Mouse (Mus musculus) heart, adult 8-10 months (tissue): ENCODE results near the gene Folr1. TPM values are rescaled to one million over a fixed set of nuclear protein-coding genes. Genes with fewer than 3 reads are reported as not detected.

ENCODE experiments used
- DNase-seq: peaks from one replicate; pipeline ENCODE4 v3.0.0; 2022; ENCODE audit warnings: low spot score
- total RNA-seq, 4 experiments: library from RNA; stranded (reverse); gene quantifications; 2 replicates each; pipeline ENCODE4 v1.2.4; 2022

The Folr1 gene
- total RNA-seq, result under 1 TPM in 1 of 4 experiments, not detected in 3; 0.44 TPM

DNA sequence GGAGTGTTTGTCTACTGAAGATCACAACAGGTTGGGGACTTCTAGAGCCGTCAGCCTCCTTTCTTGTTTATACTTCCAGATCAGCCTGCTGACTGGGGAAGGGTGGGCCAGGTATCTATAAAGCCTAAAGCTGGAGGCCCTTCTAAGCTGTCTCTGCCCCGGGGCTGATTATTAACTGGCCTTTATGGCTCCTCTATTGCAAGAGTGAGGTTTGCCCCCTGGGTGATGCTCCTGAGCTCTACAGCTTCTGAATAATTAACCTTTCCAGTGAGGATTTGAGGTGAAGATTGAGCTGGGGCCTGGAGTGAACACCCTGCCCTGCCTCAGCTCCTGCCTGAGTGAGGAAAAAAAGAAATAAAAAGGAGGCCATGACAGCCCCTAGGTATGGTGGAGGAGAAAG, at the start of gene Folr1:
TSS of gene Folr1 (minus strand) at position 160 of the 400 bp plus-strand sequence.
- DNase-seq, result no peak

DNA sequence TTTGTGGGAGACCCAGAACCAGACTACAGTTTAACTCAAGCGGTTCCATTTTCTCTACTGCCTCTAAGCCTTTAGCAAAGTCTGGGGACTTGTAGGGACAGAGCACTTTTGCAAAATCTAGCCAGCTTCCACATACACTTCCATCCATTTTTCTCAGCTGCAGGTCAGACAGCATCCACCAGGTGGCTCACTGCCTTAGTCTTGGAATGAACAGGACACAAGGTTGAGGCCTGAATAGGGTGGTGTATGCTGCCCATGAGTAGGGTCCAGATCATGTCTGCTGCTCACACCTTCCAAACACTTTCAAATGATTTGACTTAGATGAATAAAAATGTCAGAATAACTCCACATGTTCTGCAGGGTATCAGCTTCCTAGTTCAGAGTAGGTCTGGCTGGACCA, 47.5 kb upstream of the Folr1 start:
- DNase-seq, result peak; percentile 47

- no peak for DNase-seq
Measured at GRCm38 (mm10) chr7:101911982-101912381, 41.4 kb upstream of the Folr1 start.

GRCm38 (mm10) chr7:101910138-101910537, 39.5 kb upstream of the Folr1 start:
- DNase-seq, result no peak

GRCm38 (mm10) chr7:101908367-101908766, 37.8 kb upstream of the Folr1 start:
- peak; percentile 47 for DNase-seq

- DNase-seq, result no peak
Measured at GRCm38 (mm10) chr7:101906696-101907095, 36.1 kb upstream of the Folr1 start.

DNA sequence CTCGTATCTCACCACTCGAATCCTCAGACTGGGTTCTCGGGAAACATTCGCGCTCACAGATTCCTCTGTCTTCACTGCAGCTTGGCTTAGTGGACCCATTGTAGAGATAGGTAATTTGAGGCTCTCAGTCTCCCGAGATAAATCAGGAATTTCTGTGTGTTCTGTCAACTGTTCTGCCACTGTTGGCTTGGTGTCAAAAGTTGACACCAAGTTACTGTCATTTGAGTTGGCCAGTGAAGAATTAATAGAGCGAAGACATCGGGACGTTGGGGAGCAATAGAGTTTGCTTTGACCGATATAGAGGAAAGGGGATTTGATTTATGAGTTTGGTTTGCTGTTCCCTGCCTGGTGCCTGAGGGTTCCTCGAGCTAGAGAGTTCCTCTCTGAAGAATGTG, 35.7 kb upstream of the Folr1 start, which contains the start of gene Tomt:
TSS of gene Tomt (minus strand) at position 73 of the 395 bp plus-strand sequence.
- DNase-seq, result no peak

GRCm38 (mm10) chr7:101905561-101906286, 35.1 kb upstream of the Folr1 start, which contains the start of gene Lamtor1:
Gene Lamtor1 (plus strand): TSS chr7:101905904.
- DNase-seq, result peak; percentile 100

DNA sequence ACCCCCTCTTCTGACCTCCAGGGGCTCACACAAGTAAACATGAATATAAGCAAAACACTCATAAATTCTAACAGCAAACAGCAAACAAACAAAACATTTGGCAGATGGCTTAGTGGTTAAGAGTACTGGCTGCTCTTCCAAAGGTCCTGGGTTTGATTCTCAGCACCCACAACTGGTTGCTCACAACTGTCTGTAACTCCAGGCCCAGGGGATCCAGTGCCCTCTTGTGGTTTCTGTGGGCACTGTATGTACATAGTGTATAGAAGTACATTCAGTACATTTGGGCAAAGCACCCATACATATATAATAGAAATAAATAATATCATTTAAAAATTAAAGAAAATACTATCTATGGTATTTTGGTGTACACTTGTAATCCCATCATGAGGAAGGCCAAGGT, 32.3 kb upstream of the Folr1 start:
- no peak for DNase-seq

GRCm38 (mm10) chr7:101901969-101902368, 31.4 kb upstream of the Folr1 start:
- no peak for DNase-seq

GRCm38 (mm10) chr7:101900331-101901097, 29.9 kb upstream of the Folr1 start:
- DNase-seq, result no peak

DNA sequence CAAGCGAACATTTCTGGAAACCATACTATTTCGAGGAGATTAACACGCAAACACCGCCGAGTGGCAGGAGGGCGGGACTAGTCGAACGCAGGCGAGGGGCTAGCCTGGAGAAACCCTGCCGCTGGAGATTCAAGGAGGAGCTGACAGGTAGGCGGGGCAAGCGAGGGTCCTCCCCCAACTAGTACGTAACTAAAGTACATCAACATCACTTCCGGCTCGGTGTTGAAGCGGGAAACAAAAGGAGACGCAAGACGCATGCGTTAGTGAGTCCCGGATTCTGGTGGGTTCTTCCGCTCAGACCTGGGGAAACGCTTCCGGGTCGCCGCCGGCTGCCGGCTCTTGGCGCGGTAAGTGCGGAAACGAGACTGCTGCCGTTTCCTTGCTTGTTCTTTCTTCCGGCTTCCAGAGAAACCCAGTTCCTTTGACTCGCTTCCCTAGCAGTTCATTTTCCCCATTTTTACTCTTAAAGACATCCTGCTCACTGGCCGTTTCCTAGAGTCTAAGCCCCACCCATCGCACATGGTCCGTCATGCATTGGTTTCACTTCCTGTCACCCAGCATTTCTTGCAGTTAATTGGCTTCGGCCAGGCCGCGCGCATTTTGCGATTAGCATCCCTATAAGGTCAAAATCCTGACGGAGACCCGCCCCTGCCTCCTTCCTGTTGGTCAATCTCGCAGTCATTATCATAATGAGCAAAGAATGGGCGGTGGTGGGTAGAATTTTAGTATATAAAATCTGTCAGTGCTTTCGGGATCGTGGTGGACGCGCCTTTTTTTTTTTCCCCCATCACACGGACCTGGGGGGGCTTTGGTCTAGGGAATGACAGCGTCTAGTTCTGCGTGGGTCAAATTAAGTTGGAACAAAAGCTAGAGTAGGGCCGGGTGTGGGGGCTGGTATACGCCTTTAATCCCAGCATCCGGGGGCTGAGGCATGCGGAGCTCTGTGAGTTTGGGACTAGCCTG, 25.8 kb upstream of the Folr1 start:
- peak; percentile 98 for DNase-seq

- DNase-seq, result no peak
Measured at GRCm38 (mm10) chr7:101895695-101896094, 25.1 kb upstream of the Folr1 start.

- DNase-seq, result no peak
Measured at GRCm38 (mm10) chr7:101888460-101888859, 17.9 kb upstream of the Folr1 start.

- no peak for DNase-seq
Measured at GRCm38 (mm10) chr7:101886274-101886673, 15.7 kb upstream of the Folr1 start.

DNA sequence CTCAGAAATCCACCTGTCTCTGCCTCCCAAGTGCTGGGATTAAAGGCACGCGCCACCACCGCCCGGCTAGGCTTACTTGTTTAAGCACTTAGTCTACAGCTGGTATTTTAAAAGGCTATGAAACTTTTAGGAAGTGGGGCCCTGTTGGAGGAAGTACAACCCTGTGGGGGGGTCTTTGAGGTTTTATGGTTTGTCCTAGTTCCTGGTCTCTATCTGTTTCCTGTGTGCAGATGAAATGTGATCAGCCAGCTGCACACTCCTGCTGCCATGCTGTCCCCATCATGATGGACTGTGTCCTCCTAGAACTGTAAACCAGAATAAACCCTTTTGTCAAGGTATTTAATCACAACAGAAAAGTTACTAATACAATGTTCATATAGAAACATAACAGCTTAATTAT, 13.6 kb upstream of the Folr1 start:
- DNase-seq, result no peak

GRCm38 (mm10) chr7:101882413-101883154, 12.0 kb upstream of the Folr1 start:
- DNase-seq, result no peak

DNA sequence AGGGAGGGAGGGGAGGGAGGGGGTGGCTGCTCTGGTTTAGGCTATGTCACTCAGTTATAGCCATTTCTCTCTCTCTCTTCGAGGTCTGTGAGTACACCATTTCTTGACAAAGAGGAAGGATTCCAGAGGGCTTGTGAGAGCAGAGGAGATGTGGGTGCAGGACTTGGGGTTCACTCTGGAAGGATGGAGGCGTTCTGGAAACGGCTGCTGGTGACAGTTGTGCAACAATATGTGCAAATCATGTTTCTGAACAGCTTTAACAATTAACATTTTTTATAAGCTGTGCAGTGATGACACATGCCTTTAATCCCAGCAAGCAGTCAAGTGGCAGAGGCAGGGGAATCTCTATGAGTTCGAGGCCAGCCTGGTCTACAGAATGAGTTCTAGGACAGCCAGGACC, 10.3 kb upstream of the Folr1 start:
- DNase-seq, result no peak

DNA sequence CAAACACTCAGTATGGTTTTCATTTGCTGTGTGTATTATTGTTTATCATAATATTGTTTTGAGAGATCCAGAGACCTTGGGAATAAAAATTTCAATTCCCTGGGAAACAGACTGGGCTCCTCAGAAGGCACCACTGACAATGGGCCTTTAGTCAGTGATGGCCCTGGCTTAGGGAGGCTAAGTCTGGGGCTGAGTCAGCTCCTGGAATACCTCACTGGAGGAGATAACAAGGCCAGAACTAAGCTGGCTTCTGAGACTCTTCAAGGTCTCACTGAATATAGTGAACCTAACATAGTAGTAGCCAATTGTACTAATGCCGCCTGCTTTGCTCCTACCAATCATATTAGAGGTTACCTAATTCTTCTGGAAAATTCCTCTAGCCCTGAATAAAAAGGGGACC, 5.4 kb upstream of the Folr1 start:
- DNase-seq, result no peak

DNA sequence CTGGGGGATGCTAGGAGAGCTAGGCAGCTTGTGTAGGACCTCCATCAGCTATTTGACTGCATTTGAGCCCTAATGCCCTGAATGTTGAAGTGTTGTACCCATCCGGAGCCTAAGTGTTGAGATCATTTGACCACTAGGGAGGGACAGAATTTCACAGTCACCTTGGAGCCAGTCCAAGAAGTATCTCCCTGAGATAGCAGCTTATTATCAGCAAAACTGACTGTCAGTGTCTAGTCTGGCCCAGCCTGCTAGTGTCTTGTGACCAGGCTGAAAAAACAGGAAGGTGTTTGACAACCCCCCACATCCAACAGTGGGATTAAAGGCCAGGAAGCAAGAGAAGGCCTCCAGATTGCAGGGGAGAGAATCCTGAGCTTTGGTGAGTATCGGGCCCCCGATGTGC, 708 bp upstream of the Folr1 start:
- no peak for DNase-seq

GRCm38 (mm10) chr7:101869163-101869500, 1.5 kb downstream of the Folr1 start:
- no peak for DNase-seq
